Mouse (Mus musculus): ENCODE measurements around the gene Zfyve19. TPM values are rescaled to one million over a fixed set of nuclear protein-coding genes. Genes with fewer than 3 reads are reported as not detected.

The Zfyve19 gene
- polyA plus RNA-seq (2015; fragmentation: Nextera tagmentation; extraction: Ambion mirVana), result 64.2 and 68.0 TPM in 2 replicates

DNA sequence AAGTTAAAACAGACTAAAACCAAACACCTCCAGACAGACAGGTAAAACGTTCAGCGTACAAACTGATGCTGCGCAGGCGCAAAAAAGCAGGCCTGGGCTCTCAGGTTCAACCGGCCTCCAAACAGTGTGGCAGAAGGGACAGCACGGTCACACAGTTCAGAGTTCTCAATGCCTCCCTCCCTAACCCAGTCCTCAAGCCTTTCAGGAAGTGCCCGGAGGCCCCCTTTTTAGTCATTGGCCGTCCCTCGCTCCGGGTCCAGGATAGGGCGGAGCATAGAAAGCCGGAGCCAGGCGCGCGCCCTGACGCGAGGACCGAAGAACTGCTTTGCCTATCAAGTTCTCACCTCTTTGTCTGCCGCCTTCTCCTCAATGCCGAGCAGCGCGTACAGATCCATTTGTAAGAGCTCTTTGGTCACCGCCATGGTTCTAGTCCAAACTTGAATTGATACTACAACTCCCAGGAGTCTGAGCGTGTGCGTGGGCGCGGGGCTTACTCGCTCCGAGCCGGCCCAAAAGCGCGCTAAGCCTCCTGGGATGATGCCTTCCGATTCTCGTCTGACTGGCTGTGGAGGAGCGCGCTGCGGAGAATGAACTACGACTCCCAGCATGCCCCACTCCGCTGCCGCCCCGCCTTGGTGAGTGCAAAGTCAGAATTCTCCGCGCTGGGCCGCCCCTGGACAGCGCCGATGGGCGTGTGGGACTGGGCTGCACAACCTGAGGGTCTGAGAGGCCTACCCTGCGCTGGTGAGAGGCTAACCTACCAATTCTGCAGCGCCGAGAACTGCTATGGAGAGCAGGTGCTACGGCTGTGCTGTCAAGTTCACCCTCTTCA is at the start of gene Zfyve19, which contains the start of gene Dnajc17:
TSS of gene Zfyve19 (plus strand) at position 274 of the 832 bp plus-strand sequence.
TSS of gene Dnajc17 (minus strand) at position 452 of the 832 bp plus-strand sequence.
- WGBS, result under 1% methylated on average over 51 of the region's 51 CpGs
- Histone ChIP-seq H3K4me1 (peaks cover 30% of the 10 kb centered on the region), H3K9ac (replicated peaks) (peak within 1 kb of the TSS; percentile 76), H3K9me3 (replicated peaks) (no peaks in the 10 kb centered on the region), H3K27ac (replicated peaks) (peak within 1 kb of the TSS; percentile 87), H3K4me2 (peak within 1 kb of the TSS; percentile 69), H3K4me3 (replicated peaks) (peak within 1 kb of the TSS; percentile 84), H3K36me3 (peaks cover 23% of the 10 kb centered on the region), H3K27me3 (replicated peaks) (no peaks in the 10 kb centered on the region)
- ATAC-seq (ENCODE audit: low FRiP score), result peak; percentile 96

DNA sequence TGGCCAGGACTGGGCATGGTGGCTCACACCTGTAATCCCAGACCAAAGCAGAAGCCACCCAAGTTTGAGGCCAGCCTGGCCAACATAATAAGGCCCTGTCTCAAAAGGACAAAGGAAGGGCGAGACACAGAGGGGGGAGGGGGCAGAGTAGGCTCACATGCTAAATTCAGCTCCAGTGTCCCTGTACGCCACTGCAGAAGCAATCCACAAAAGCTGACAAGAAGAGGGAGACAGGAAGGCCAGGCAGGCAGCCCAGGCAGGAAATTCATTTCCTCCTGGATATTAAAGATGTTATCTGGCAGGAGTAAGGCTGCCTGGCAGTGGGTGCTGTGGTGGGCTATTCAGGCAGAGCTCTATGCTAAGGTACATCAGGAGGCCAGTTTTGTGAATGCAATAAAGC is 47.2 kb upstream of the Zfyve19 start:
- H3K27me3 ChIP-seq (replicated peaks), result peaks cover 21% of the 10 kb centered on the region
- no peak overlapping the region for H3K27ac ChIP-seq (replicated peaks)
- H3K36me3 ChIP-seq, result no peaks in the 10 kb centered on the region
- H3K4me1 ChIP-seq, result peaks cover 8% of the 10 kb centered on the region
- H3K4me2 ChIP-seq, result no peak overlapping the region
- H3K4me3 ChIP-seq (replicated peaks), result no peak overlapping the region
- no peak overlapping the region for H3K9ac ChIP-seq (replicated peaks)
- 33% methylated on average over 2 of the region's 2 CpGs for WGBS
- no peaks in the 10 kb centered on the region for H3K9me3 ChIP-seq (replicated peaks)
- ATAC-seq (ENCODE audit: low FRiP score), result no peak

DNA sequence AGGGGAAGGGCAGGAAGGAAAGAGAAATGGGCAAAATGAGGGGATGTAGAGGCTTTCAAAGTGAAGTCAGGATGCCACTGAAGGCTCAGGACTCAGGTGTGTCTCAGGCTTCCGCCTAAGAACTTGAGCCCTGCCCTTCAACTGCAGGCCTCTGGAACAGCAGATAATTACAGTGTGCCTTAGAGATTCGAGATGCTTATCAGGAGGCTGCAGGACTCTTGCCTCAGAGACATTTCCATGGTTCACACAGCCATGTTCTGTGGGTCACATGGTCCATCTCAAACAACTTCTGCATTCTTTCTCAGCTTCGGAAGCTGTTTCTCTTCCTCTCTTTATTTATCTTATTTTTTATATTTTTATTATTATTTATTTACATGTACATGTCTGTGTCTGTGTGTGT is 45.3 kb upstream of the Zfyve19 start:
- no peak overlapping the region for H3K27ac ChIP-seq (replicated peaks)
- no peak overlapping the region for H3K4me3 ChIP-seq (replicated peaks)
- H3K9me3 ChIP-seq (replicated peaks), result no peaks in the 10 kb centered on the region
- no peak for ATAC-seq (ENCODE audit: low FRiP score)
- H3K4me1 ChIP-seq, result peaks cover 15% of the 10 kb centered on the region
- no peak overlapping the region for H3K4me2 ChIP-seq
- 73% methylated on average over 3 of the region's 3 CpGs for WGBS
- no peak overlapping the region for H3K9ac ChIP-seq (replicated peaks)
- no peaks in the 10 kb centered on the region for H3K36me3 ChIP-seq
- H3K27me3 ChIP-seq (replicated peaks), result peaks cover 31% of the 10 kb centered on the region

DNA sequence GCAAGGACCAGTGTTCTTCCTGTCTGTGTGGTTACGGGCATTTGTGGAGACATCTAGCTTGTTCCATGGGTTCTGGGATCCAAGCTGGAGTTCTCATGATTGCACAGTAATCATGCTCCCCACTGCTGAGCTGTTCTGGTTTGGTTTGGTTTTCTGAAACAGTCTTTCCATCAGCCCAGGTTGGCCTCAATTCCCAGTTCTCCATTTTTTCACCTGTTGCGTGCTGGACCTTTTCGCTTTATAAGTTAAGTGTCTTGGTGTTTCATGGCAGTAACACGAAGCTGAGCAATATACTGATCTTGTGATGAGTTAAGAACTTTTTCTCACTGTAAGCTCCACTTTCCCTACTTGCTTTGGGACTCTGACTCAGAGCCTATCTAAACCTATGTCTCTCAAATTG is 44.4 kb upstream of the Zfyve19 start:
- H3K9me3 ChIP-seq (replicated peaks), result no peaks in the 10 kb centered on the region
- H3K4me1 ChIP-seq, result peaks cover 16% of the 10 kb centered on the region
- WGBS, result 92% methylated on average over 4 of the region's 4 CpGs
- H3K4me3 ChIP-seq (replicated peaks), result no peak overlapping the region
- H3K36me3 ChIP-seq, result no peaks in the 10 kb centered on the region
- no peak overlapping the region for H3K9ac ChIP-seq (replicated peaks)
- no peak overlapping the region for H3K4me2 ChIP-seq
- H3K27ac ChIP-seq (replicated peaks), result no peak overlapping the region
- H3K27me3 ChIP-seq (replicated peaks), result peaks cover 32% of the 10 kb centered on the region
- ATAC-seq (ENCODE audit: low FRiP score), result no peak

DNA sequence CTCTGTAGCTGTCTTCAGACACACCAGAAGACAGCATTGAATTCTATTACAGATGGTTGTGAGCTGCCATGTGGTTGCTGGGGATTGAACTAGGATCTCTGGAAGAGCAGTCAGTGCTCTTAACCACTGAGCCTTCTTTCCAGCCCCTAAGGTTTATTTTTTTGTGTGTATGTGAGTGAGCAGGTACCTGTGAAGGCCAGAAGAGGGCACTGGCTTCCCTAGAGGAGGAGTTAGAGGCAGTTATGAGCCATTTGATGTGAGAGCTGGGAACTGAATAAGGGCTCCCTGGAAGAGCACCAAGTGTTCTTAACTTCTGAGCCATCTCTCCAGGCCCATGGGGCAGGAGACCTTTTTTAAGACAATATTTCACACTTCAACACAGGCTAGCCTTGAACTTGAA is 43.0 kb upstream of the Zfyve19 start:
- H3K27ac ChIP-seq (replicated peaks), result no peak overlapping the region
- H3K36me3 ChIP-seq, result no peaks in the 10 kb centered on the region
- no peak overlapping the region for H3K4me2 ChIP-seq
- H3K9me3 ChIP-seq (replicated peaks), result no peaks in the 10 kb centered on the region
- no peak overlapping the region for H3K9ac ChIP-seq (replicated peaks)
- peaks cover 36% of the 10 kb centered on the region for H3K27me3 ChIP-seq (replicated peaks)
- H3K4me1 ChIP-seq, result peaks cover 16% of the 10 kb centered on the region
- no peak for ATAC-seq (ENCODE audit: low FRiP score)
- no peak overlapping the region for H3K4me3 ChIP-seq (replicated peaks)

DNA sequence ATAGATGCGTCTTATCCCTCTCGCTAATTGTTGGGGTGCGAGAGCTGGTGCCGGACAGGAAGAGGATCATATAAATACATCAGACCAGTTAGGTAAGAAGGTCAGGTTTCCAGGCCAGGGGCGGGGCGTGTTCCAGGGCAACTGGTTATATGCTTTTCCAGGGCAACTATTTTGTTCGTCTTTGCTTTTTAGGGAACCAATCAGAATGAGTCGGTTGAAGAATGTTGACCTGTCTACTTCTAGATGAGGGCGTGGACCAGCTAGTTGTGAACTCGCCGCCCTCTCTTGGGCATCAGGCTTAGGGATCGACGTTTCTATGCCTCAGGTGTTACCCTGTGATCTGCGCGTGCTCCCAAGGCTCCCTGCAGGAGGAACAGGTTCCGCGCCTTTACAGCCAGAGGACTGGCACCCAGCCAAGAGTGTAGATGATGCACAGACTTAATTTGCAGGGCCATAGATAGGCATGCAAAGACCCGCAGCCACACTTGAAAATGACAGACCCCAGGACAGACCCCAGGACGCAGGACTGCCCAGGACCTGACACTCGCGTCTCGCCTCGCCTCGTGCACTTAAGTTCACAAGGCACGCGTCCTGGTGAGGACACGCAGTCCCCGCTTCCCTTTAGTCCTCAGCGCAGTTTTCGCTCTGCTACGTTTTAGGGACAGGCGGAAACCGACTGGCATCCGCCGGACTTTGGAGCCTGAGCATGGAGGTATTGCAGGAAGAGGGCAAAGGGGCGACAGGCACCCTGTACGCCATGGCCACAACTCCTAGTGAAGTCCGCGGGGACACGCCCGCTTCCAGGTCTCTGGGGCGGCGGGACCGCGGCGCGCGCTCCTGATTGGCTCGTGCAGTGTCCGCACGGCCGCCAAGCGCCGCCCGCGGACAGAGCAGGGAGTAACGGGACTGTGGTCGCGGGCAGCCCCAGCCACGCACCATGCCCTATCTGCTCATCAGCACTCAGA is 41.2 kb upstream of the Zfyve19 start, which contains the start of gene Gchfr:
TSS of gene Gchfr (plus strand) at position 873 of the 965 bp plus-strand sequence.
- peak within 1 kb of the TSS; percentile 50 for H3K4me3 ChIP-seq (replicated peaks)
- H3K27ac ChIP-seq (replicated peaks), result no peak within 1 kb of the TSS
- WGBS, result under 1% methylated on average over 60 of the region's 60 CpGs
- peak; percentile 72 for ATAC-seq (ENCODE audit: low FRiP score)
- H3K9ac ChIP-seq (replicated peaks), result peak within 1 kb of the TSS; percentile 50
- H3K4me2 ChIP-seq, result peak within 1 kb of the TSS; percentile 100
- no peaks in the 10 kb centered on the region for H3K36me3 ChIP-seq
- H3K4me1 ChIP-seq, result peaks cover 19% of the 10 kb centered on the region
- peaks cover 36% of the 10 kb centered on the region for H3K27me3 ChIP-seq (replicated peaks)
- H3K9me3 ChIP-seq (replicated peaks), result no peaks in the 10 kb centered on the region

DNA sequence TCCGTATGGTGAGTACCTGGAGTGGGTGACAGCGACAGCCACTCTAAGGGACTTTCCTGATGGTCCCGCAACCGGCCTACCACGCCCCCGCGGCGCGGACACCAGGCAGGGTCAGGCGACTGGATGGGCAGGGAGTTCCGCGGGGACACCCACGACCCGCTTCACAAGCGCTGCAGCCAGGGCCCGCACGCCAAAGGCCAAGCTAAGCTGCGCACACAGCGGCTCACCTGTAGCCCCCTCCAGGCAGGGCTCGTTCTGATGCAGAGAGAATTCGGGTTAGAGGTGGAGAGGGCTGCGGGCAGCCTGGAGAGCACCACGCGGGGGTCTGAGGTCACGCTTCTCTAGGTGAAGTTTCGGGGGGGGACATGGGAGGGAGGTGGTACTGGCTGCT is 40.6 kb upstream of the Zfyve19 start:
- WGBS, result 1% methylated on average over 26 of the region's 26 CpGs
- Histone ChIP-seq H3K27me3 (replicated peaks) (peaks cover 36% of the 10 kb centered on the region), H3K9me3 (replicated peaks) (no peaks in the 10 kb centered on the region), H3K4me2 (peak overlapping the region; percentile 100), H3K4me3 (replicated peaks) (peak overlapping the region; percentile 50), H3K27ac (replicated peaks) (no peak overlapping the region), H3K36me3 (no peaks in the 10 kb centered on the region), H3K9ac (replicated peaks) (peak overlapping the region; percentile 50), H3K4me1 (peaks cover 26% of the 10 kb centered on the region)
- ATAC-seq (ENCODE audit: low FRiP score), result peak; percentile 35

DNA sequence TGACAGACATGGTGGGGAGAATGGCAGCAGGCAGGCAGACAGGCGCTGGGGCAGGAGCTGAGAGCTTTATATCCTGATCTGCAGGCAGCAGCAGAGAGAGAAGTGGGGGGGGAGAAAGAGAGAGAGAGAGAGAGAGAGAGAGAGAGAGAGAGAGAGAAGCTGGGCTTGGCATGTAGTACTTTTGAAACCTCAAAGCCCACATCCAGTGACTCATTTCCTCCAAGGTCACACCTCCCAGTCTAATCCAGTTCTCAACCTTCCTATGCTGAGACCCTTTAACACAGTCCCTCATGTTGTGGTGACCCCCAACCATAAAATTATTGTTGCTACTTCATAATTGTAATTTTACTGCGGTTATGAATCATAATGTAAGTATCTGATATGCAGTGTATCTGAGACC is 38.1 kb upstream of the Zfyve19 start:
- Histone ChIP-seq H3K4me3 (replicated peaks) (no peak overlapping the region), H3K36me3 (no peaks in the 10 kb centered on the region), H3K4me1 (peaks cover 47% of the 10 kb centered on the region), H3K9ac (replicated peaks) (no peak overlapping the region), H3K9me3 (replicated peaks) (no peaks in the 10 kb centered on the region), H3K4me2 (no peak overlapping the region), H3K27me3 (replicated peaks) (peaks cover 24% of the 10 kb centered on the region), H3K27ac (replicated peaks) (no peak overlapping the region)
- 89% methylated on average over 2 of the region's 2 CpGs for WGBS
- ATAC-seq (ENCODE audit: low FRiP score), result no peak

DNA sequence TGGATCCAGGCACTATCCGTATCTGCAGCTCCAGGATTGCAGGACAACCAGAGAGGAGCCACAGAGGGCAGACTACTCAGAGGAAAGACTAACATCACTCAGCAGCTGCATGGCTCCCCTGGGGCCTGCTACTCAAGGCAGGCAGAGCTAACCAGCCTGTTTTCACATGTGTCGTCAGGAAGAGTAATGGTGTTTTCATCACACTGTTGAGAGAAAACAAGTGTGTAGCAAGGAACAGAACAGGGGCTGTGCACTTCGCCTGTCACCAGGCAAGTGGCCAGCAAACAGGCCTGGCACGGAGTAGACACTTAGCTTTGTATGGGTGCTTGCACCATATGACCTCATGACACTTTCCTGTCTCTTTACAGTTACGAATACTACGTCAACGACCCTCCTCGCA is 36.8 kb upstream of the Zfyve19 start:
- Histone ChIP-seq H3K4me2 (no peak overlapping the region), H3K9ac (replicated peaks) (no peak overlapping the region), H3K27ac (replicated peaks) (no peak overlapping the region), H3K9me3 (replicated peaks) (no peaks in the 10 kb centered on the region), H3K4me1 (peaks cover 45% of the 10 kb centered on the region), H3K36me3 (no peaks in the 10 kb centered on the region), H3K27me3 (replicated peaks) (peaks cover 14% of the 10 kb centered on the region; the same call in 1 of the 2 replicates), H3K4me3 (replicated peaks) (no peak overlapping the region)
- 64% methylated on average over 8 of the region's 8 CpGs for WGBS
- ATAC-seq (ENCODE audit: low FRiP score), result no peak

DNA sequence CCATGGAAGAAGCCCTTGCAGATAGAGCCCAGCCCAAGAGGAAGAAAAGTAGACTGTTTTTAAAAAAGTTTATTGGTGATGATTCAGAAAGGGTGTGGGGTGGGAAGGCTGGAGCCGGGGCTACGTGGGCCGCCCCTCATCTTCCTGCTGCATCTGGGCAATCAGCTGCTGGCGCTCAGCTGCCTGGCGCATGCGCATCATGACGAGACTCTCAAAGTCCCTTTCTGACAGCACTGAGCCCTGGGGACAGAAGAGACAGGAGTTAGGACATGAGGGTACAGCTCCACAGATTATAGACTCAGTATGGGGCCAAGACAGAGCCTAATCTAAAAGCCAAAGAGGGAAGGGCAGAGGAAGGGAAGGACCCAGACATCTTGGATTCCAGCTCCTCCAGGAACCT is 36.0 kb upstream of the Zfyve19 start:
- Histone ChIP-seq H3K36me3 (peaks cover 5% of the 10 kb centered on the region), H3K27ac (replicated peaks) (peak overlapping the region; percentile 18; the same call in 1 of the 2 replicates), H3K4me3 (replicated peaks) (no peak overlapping the region), H3K9ac (replicated peaks) (peak overlapping the region; percentile 28; the same call in 1 of the 2 replicates), H3K27me3 (replicated peaks) (peaks cover 11% of the 10 kb centered on the region; the same call in 1 of the 2 replicates), H3K9me3 (replicated peaks) (no peaks in the 10 kb centered on the region), H3K4me2 (peak overlapping the region; percentile 30; the same call in 1 of the 2 replicates), H3K4me1 (peaks cover 38% of the 10 kb centered on the region)
- ATAC-seq (ENCODE audit: low FRiP score), result no peak
- 66% methylated on average over 7 of the region's 7 CpGs for WGBS

DNA sequence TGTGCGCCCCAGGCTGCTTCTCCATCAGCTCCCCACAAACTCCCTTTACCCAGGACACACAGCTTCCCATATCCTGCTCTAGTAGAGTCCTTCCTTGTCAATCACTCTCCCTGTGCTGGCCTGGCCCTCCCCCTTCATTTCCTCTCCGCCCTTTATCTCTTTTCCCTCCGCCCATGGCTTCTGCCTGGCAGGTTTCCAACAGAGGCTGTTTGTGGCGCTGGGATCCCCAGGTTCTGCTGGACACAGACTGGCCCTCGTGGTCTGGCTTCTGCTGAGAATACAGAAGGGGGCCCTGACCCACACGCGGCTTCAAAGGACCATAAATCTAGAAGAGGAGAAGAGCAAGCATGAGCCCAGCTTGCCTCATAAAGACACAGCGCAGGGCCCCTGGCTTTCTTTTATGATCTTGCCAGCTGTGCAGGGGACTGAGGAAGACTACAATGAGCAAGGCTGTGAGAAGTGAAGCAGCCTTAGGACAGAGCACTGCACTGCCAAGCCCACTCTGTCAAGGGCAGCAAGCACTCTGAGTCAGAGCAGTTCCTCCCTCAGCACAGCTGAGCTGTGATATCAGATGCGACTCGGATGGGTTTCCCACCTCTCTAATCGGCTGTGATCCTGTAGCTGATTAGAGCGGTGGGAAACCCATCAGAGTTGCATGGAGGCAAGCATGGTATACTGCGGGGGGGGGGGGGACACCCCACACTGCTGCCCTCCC is 35.4 kb upstream of the Zfyve19 start:
- peak overlapping the region; percentile 30 for H3K4me2 ChIP-seq
- 10% methylated on average over 13 of the region's 13 CpGs for WGBS
- peaks cover 33% of the 10 kb centered on the region for H3K4me1 ChIP-seq
- no peak overlapping the region for H3K4me3 ChIP-seq (replicated peaks)
- peaks cover 6% of the 10 kb centered on the region; the same call in 1 of the 2 replicates for H3K27me3 ChIP-seq (replicated peaks)
- H3K9me3 ChIP-seq (replicated peaks), result no peaks in the 10 kb centered on the region
- peak; percentile 43 for ATAC-seq (ENCODE audit: low FRiP score)
- peaks cover 9% of the 10 kb centered on the region for H3K36me3 ChIP-seq
- peak overlapping the region; percentile 18; the same call in 1 of the 2 replicates for H3K27ac ChIP-seq (replicated peaks)
- H3K9ac ChIP-seq (replicated peaks), result peak overlapping the region; percentile 28

Data from neural tube, embryonic 15.5 days (tissue).